Mouse (Mus musculus) CH12.LX (cell line): ENCODE measurements around the gene Pank2. TPM values are rescaled to one million over a fixed set of nuclear protein-coding genes. Genes with fewer than 3 reads are reported as not detected.

Experiments
- DNase-seq: peaks from one replicate; pipeline ENCODE4 v3.0.0-alpha.2; 2013; ENCODE audit errors: extremely low read depth
- H3K27ac ChIP-seq: 2 replicates; pipeline ENCODE4 v1.5.1; 2012; ENCODE audit warnings: low read depth, mild to moderate bottlenecking, control low read depth, moderate library complexity; ENCODE audit not compliant: insufficient read depth
- H3K27me3 ChIP-seq: replicated peaks from 2 replicates; pipeline ENCODE3; 2012; ENCODE audit warnings: inconsistent platforms
- H3K36me3 ChIP-seq, 2 experiments: replicated peaks in 1 of 2; 2 replicates each; pipeline versions ENCODE3 to v1.6.1; 2012; ENCODE audit warnings: inconsistent platforms in 1 of 2, low read length in 1 of 2, mild to moderate bottlenecking in 1 of 2, mixed read lengths in 1 of 2, moderate library complexity in 1 of 2; ENCODE audit not compliant: control insufficient read depth in 1 of 2, insufficient read depth in 1 of 2
- H3K4me1 ChIP-seq, 2 experiments: 2 replicates each; pipeline ENCODE4 v1.6.1; 2012; ENCODE audit warnings: inconsistent platforms in 1 of 2, moderate library complexity in 1 of 2; ENCODE audit not compliant: insufficient read depth in 2 of 2, control insufficient read depth in 1 of 2
- H3K4me2 ChIP-seq: 2 replicates; pipeline ENCODE4 v1.6.1; 2012; ENCODE audit warnings: low read depth, mild to moderate bottlenecking, control low read depth; ENCODE audit not compliant: poor library complexity, insufficient read depth, severe bottlenecking
- H3K4me3 ChIP-seq, 3 experiments: fragments of 150-350 bp in 1 of 3; sonication (generic) in 1 of 3; replicated peaks in 1 of 3; 2 replicates each; pipeline versions ENCODE3 to v1.5.1; 2011 to 2012; ENCODE audit warnings: low read depth in 2 of 3, low read length in 2 of 3, mild to moderate bottlenecking in 2 of 3, moderate library complexity in 2 of 3, control low read depth in 1 of 3, improper control_type of control experiment in 1 of 3, inconsistent platforms in 1 of 3, mixed read lengths in 1 of 3; ENCODE audit not compliant: poor library complexity in 1 of 3
- H3K79me2 ChIP-seq: replicated peaks from 2 replicates; pipeline ENCODE4 v1.6.1; 2012; ENCODE audit warnings: mild to moderate bottlenecking, moderate library complexity; ENCODE audit not compliant: control insufficient read depth, poor library complexity, insufficient read depth, severe bottlenecking; ENCODE audit errors: extremely low read depth
- H3K9ac ChIP-seq: 2 replicates; pipeline ENCODE4 v1.6.1; 2012; ENCODE audit warnings: low read depth, mild to moderate bottlenecking, control low read depth, moderate library complexity; ENCODE audit not compliant: insufficient read depth
- H3K9me3 ChIP-seq: replicated peaks from 2 replicates; pipeline ENCODE3; 2012; ENCODE audit warnings: low read length, inconsistent platforms, mixed read lengths
- BHLHE40 ChIP-seq: IDR thresholded peaks from 2 replicates; pipeline ENCODE4 v1.6.1; 2011; ENCODE audit warnings: mild to moderate bottlenecking, low read depth, low read length, improper control_type of control experiment
- ELF1 ChIP-seq: IDR thresholded peaks from 2 replicates; pipeline ENCODE4 v1.6.1; 2014; ENCODE audit warnings: low read depth, mild to moderate bottlenecking, inconsistent platforms, low read length, improper control_type of control experiment
- EP300 ChIP-seq: IDR thresholded peaks from 2 replicates; pipeline ENCODE4 v1.6.1; 2011; ENCODE audit warnings: low read length, improper control_type of control experiment
- ETS1 ChIP-seq: conservative IDR thresholded peaks from 2 replicates; pipeline ENCODE4 v1.6.1; 2012; ENCODE audit warnings: low read depth, mild to moderate bottlenecking, inconsistent platforms, low read length, improper control_type of control experiment, moderate library complexity
- HCFC1 ChIP-seq: IDR thresholded peaks from 2 replicates; pipeline ENCODE4 v1.6.1; 2012; ENCODE audit warnings: low read depth, mild to moderate bottlenecking, inconsistent platforms, low read length, improper control_type of control experiment
- MAX ChIP-seq: IDR thresholded peaks from 2 replicates; pipeline ENCODE4 v1.6.1; 2011; ENCODE audit warnings: low read length, improper control_type of control experiment
- MAZ ChIP-seq: IDR thresholded peaks from 2 replicates; pipeline ENCODE4 v1.6.1; 2012; ENCODE audit warnings: low read depth, mild to moderate bottlenecking, inconsistent platforms, low read length, improper control_type of control experiment, moderate library complexity
- MYC ChIP-seq: IDR thresholded peaks from 2 replicates; pipeline ENCODE4 v1.6.1; 2011; ENCODE audit warnings: low read depth, mild to moderate bottlenecking, improper control_type of control experiment, low read length
- NELFE ChIP-seq: IDR thresholded peaks from 2 replicates; pipeline ENCODE4 v1.6.1; 2011; ENCODE audit warnings: low read depth, low read length, improper control_type of control experiment
- PAX5 ChIP-seq: IDR thresholded peaks from 2 replicates; pipeline ENCODE4 v1.6.1; 2012; ENCODE audit warnings: low read length, inconsistent platforms, mixed read lengths
- POLR2A ChIP-seq: IDR thresholded peaks from 2 replicates; pipeline ENCODE4 v1.6.1; 2011; ENCODE audit warnings: low read depth, mild to moderate bottlenecking, improper control_type of control experiment, low read length
- RAD21 ChIP-seq: IDR thresholded peaks from 2 replicates; pipeline ENCODE4 v1.6.1; 2011; ENCODE audit warnings: low read depth, mild to moderate bottlenecking, low read length, improper control_type of control experiment, moderate library complexity
- RCOR1 ChIP-seq: conservative IDR thresholded peaks from 2 replicates; pipeline ENCODE4 v1.6.1; 2012; ENCODE audit warnings: low read depth, mild to moderate bottlenecking, inconsistent platforms, low read length, improper control_type of control experiment
- SIN3A ChIP-seq: IDR thresholded peaks from 2 replicates; pipeline ENCODE4 v1.6.1; 2012; ENCODE audit warnings: low read length, improper control_type of control experiment, inconsistent platforms
- TBP ChIP-seq: conservative IDR thresholded peaks from 2 replicates; pipeline ENCODE4 v1.6.1; 2011; ENCODE audit warnings: low read depth, low read length, improper control_type of control experiment
- TCF12 ChIP-seq: IDR thresholded peaks from 2 replicates; pipeline ENCODE4 v1.6.1; 2014; ENCODE audit warnings: low read depth, mild to moderate bottlenecking, inconsistent platforms, low read length, improper control_type of control experiment
- UBTF ChIP-seq: IDR thresholded peaks from 2 replicates; pipeline ENCODE4 v1.6.1; 2012; ENCODE audit warnings: low read depth, mild to moderate bottlenecking, inconsistent platforms, low read length, improper control_type of control experiment, moderate library complexity
- USF1 ChIP-seq: IDR thresholded peaks from 2 replicates; pipeline ENCODE4 v1.6.1; 2014; ENCODE audit warnings: low read depth, mild to moderate bottlenecking, inconsistent platforms, low read length, improper control_type of control experiment
- ZKSCAN1 ChIP-seq: IDR thresholded peaks from 2 replicates; pipeline ENCODE4 v1.6.1; 2012; ENCODE audit warnings: low read depth, inconsistent platforms, low read length, improper control_type of control experiment, borderline replicate concordance
- ZMIZ1 ChIP-seq: IDR thresholded peaks from 2 replicates; pipeline ENCODE4 v1.6.1; 2012; ENCODE audit warnings: low read depth, mild to moderate bottlenecking, inconsistent platforms, low read length, improper control_type of control experiment
- dilution Hi-C: fragments of 300-500 bp; cut with MboI; formaldehyde crosslinking; loops from 2 replicates; pipeline ENCODE4 v1.14.3; 2020; ENCODE audit warnings: low sequenced_read_pairs; ENCODE audit not compliant: extremely low pct_unique_long_range_greater_than_20kb, extremely low pct_ligation_motif_present
- in situ Hi-C: fragments of 300-500 bp; cut with MboI; formaldehyde crosslinking; loops from 3 replicates; pipeline ENCODE4 v1.14.3; 2019; ENCODE audit warnings: low sequenced_read_pairs, low pct_ligation_motif_present, low pct_unique_long_range_greater_than_20kb, mixed read lengths
- polyA plus RNA-seq: library from polyadenylated mRNA; unstranded; fragments of >175 nt; gene quantifications from 2 replicates; pipeline ENCODE4 v1.2.1, GENCODE M21; 2012; ENCODE audit warnings: low read depth; ENCODE audit not compliant: insufficient read length
- total RNA-seq, 2 experiments: library from RNA; depleted of rRNA; stranded (reverse); fragments of 300-350 nt in 1 of 2; fragments of >200 nt in 1 of 2; gene quantifications; 2 replicates each; pipeline ENCODE4 v1.2.3; 2012 to 2014

The Pank2 gene
- total and polyA plus RNA-seq, 3 experiments, result 16.6 to 43.2 (median 28.6) TPM

- H3K9ac ChIP-seq, result no peak overlapping the region
- TF ChIP-seq ELF1 (no peak), MAX (no peak), MYC (no peak), TBP (no peak), MAZ (no peak), HCFC1 (no peak), ZKSCAN1 (no peak), ZMIZ1 (no peak), USF1 (no peak), RCOR1 (no peak)
- peaks cover 35% of the 10 kb centered on the region for H3K79me2 ChIP-seq
- no peak overlapping the region for H3K4me2 ChIP-seq
- H3K9me3 ChIP-seq, result no peaks in the 10 kb centered on the region
- H3K4me3 ChIP-seq, result no peak overlapping the region
- DNase-seq, result no peak
- H3K36me3 ChIP-seq, result peaks cover 3 to 19% of the 10 kb centered on the region in 2 experiments
- peaks cover 3 to 8% of the 10 kb centered on the region in 2 experiments for H3K4me1 ChIP-seq
- no peaks in the 10 kb centered on the region for H3K27me3 ChIP-seq
- in situ Hi-C loops, result no loop called here
- H3K27ac ChIP-seq, result no peak overlapping the region
- dilution Hi-C loops, result no loop called here
Observed at GRCm38 (mm10) chr2:131316167-131316566, 53.9 kb downstream of the Pank2 start.

GRCm38 (mm10) chr2:131319401-131319800 is 57.1 kb downstream of the Pank2 start:
- dilution Hi-C loops (no loop called here), in situ Hi-C loops (no loop called here)
- H3K4me1 ChIP-seq, result peaks cover 5 to 20% of the 10 kb centered on the region in 2 experiments
- no peaks in the 10 kb centered on the region for H3K27me3 ChIP-seq
- no peak overlapping the region for H3K9ac ChIP-seq
- H3K27ac ChIP-seq, result no peak overlapping the region
- no peak overlapping the region for H3K4me2 ChIP-seq
- no peak overlapping the region for H3K4me3 ChIP-seq
- no peak for TF ChIP-seq TCF12
- no peak for TF ChIP-seq POLR2A
- no peak for TF ChIP-seq NELFE
- no peak for TF ChIP-seq MAZ
- TF ChIP-seq EP300, result no peak
- no peak for TF ChIP-seq RAD21
- TF ChIP-seq UBTF, result no peak
- no peak for TF ChIP-seq ETS1
- no peak for TF ChIP-seq ZKSCAN1
- no peak for TF ChIP-seq PAX5
- no peak for TF ChIP-seq BHLHE40
- no peak for TF ChIP-seq SIN3A
- TF ChIP-seq HCFC1, result no peak
- TF ChIP-seq RCOR1, result no peak
- TF ChIP-seq, all 38 proteins: peak for 0
- DNase-seq, result no peak
- Histone ChIP-seq H3K79me2 (peaks cover 44% of the 10 kb centered on the region), H3K36me3 (peaks cover 0 to 13% of the 10 kb centered on the region in 2 experiments), H3K9me3 (no peaks in the 10 kb centered on the region)
